Mouse (Mus musculus) cerebellum, adult 9-10 months (tissue): ENCODE results near the gene Akt1.

Source experiments
- DNase-seq: peaks from one replicate; pipeline ENCODE4 v3.0.0; 2022

Gene Akt1

DNA sequence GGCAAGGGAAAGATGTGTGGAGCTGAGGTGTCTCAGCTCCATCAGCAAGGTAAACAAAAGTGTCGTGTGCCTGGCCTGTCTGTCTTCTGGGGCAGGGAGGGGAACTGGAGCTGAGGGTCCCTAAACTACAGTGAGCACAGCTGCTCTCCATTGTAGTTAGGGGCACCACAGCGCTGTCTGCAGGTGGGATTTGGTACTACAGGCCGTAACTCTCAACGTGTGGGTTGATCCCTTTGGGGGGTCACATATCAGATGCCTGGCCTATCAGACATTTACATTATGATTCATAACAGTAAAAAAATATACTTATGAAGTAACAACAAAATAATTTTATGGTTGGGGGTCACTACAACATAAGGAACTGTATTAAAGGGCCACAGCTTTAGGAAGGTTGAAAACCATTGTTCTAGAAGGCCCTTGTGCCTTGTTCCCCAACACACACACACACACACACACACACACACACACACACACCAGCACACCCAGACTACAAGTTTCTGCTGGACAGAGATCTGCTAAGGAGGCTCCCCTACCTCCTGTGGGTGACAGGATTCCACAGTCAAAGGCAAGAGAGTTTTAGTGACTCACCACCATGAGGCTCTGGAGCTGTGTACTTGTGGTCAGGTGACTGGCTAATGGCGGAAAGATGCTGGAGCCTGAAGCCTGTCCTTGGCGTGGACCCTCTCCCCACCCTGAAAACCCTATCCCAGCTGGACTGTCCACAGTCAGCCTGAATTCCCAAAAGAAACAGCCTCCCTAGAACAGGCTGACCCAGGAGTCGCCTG, 47.4 kb downstream of the Akt1 start:
- DNase-seq, result no peak

DNA sequence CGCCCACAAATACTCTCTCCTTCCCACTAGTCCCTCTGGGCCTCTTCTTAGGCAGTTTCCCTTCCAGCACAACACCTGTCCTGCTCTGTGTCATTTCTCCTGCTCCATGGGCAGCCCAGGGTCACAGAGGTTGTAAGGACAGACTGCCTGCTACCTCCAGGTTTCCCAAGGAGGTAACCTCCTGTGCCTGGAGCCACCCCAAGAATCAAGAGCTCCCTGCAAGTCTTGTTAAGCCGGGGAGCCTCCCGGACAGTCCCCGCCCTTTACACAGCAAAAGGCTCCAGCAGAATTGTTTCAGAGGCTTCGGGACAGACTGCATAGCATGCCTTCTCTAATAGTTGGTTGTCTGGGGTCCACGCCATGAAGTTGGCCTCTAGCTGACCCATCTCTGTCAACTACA, 48.2 kb downstream of the Akt1 start:
- no peak for DNase-seq

DNA sequence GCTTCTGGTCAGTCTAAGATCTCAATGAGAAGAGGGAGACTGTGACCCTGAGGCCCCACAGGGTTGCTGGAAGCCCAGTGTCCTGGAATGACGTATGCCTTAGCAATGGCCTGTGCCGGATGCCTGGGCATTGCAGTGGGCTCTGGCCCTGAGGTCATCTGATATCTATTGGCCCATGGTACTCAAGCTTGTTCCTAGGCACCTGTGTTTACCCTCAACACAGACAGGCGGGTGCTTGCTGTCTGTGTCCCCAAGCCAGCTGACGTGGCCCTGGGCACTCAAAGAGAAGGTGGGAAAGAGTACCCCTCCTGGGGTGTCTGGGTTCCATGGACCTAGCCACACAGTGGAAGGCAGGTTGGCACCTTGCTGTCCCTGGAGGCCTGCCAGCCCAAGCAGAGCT, 49.0 kb downstream of the Akt1 start:
- DNase-seq, result no peak

DNA sequence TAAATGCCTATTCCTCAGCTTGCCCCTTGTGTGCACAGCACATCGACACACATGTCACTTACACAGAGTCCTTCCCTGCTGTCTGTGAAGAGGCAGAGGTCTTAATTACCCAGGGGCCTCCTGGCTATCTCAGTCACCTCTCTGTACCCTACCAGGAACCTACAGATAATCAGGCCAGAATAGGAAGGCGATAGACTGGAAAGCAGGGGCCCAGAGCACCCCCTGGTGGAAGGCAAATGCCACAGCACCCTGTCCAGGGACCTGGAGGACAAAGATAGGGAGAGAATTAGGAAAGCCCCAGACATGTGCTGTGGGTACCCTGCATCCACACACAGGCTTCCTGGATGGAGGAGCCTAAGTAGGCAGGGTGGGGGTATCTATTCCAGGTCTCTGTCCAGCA, 50.9 kb downstream of the Akt1 start:
- DNase-seq, result peak; percentile 73

DNA sequence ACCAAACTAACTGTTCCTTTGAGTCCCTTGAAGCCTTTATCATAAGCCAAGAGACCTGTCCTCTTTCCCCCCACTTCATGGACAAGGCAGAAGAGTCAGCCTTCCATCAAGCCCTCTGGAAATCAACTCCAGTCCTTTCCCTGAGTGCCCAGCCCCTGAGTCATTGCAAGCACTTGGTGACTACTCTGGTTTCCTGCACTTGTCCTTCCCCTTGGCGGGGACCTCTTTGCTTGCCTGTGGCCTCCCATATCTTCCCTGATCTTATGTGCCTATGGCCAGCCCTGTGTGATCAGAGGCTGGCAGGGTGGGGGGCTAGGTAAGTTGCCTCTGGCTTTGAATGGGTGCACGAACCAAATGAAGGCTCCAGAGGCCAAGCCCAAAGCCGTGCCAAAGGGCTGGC, 52.8 kb downstream of the Akt1 start:
- DNase-seq, result no peak

DNA sequence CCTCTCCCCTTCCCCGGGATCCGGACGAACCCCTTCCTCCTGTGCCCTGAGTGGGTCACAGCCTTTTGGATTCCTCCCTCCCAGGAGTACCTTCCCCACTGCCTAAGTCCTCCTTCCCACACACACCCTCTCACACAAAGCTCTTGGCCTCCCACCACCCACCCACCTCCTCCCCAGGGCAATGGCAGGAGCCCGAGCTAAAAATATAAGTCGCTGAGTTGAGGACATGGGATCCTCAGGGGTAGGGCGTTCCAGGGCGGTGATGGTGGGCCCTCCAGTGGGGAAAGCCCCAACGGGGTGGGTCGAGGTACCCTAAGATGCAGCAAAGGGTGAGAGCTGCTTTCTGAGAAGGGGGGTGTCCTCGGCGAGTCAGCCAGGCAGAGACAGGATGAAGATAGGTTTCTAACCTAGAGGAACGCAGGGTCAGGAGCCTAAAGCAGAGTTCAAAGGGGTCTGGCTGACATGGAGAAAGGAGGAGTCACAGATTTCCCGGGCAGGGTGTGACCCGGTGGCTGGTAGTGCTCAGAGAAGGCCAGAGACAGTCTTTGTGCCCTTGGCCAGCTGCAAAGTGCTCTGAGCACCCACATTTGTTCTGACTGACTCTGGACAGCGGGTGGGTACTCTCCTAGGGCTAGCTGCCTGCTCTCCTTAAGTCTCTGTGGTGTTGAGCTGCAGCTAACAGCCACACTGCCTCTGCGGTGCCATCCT, 54.2 kb downstream of the Akt1 start:
- no peak for DNase-seq

DNA sequence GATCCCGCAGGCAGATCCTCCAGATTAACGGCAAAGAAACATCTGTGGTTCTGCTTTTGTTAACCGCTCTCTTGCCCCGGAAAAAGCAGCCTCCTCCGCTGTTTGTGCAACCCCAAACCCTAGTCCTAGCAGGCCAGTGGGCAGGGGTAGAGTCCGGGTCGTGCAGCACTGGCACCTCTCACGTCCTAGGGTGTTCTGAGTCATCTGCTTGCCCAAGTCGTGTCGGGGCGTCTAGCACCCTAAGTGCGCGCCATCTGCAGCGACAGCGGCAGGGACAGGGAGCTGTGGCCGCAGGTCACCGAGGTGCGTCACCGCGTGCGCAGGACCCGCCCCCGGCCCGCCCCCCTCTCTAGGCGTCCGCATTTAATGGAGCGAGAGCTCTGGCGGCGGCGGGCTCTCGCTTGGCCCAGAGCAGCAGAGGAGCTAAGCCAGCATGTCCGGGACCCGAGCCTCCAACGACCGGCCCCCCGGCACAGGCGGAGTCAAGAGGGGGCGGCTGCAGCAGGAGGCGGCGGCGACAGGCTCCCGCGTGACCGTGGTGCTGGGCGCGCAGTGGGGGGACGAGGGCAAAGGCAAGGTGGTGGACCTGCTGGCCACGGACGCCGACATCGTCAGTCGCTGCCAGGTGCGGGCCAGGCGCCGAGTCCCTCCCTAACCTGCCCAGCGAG, 54.9 kb downstream of the Akt1 start, which contains the start of gene Adssl1:
Gene Adssl1 (plus strand): TSS at position 360 of the 668 bp plus-strand sequence.
- peak; percentile 50 for DNase-seq

DNA sequence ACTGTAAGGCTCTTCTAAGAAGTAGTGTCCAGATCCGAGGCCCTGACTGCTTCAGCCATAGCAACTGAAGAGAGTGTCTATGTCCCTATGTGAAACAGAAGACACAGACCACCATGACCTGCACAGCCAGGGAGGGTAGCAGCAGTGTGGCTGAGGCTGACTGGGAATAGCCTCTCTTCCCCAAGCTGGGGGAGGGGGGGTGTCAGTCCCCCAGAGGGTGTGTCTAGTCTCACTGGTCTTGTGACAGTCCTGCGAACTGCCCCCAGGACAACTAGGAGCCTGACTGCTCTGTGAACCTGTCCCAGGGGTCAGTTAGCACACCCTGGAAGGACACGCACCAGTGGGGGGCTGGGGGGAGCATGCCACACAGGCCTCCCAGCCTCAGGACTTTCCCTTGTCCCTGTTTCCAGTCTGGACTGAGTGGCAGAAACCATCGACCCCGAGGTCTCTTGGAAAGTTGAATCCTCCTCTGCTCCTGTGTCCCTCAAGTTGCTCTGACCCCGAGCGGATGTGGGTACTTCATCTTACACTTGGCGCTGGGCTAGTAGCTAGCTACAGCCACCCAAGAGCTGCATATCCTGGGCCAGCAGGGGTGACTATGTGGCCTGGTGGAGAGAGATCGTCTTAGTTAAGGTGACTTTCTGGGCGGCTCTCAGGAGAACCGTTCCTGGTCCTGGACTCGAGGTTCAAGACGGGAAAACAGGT, 55.6 kb downstream of the Akt1 start:
- DNase-seq, result no peak

DNA sequence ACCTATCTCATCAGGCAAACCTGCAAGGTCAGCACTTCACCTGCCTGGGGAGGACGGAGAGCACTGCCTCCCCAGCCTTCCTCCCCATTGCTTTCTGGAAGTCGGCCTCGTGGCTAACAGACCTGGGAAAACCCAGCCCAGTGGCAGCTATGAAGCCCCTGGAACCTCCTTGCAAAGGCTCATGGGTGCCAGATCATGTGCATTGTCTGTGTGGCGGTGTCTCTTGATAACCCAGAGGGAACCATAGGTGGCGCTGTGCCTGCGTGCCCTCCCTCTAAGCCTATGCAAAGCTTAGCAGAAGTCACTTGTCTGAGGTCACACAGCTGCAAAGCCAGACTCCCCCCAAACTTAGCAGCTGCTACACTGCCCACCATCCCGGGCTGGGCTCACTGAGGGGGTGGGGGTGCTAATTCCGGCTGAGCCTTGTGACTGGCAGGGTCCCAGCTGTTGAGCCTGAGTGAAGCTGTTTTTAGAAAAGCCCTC, 56.7 kb downstream of the Akt1 start:
- peak; percentile 48 for DNase-seq

DNA sequence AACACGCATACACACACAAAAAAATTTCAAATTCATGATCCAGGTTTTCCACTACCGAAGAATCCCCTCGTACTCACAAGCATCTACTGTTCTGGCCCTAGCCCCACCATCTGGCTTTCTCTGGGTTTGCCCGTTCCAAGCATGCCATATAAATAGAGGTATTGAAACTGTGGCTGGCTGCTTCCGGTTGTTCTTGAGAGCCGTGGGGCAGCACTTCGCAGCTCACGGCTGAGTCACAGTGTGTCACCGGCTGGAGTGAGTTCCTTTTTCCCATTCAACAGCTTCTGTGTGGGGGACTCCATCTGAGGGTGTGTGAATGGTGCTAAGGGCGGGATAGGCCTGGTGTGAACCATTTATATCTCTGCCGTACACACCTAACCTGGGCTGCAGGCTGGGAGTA, 57.5 kb downstream of the Akt1 start:
- DNase-seq, result no peak

DNA sequence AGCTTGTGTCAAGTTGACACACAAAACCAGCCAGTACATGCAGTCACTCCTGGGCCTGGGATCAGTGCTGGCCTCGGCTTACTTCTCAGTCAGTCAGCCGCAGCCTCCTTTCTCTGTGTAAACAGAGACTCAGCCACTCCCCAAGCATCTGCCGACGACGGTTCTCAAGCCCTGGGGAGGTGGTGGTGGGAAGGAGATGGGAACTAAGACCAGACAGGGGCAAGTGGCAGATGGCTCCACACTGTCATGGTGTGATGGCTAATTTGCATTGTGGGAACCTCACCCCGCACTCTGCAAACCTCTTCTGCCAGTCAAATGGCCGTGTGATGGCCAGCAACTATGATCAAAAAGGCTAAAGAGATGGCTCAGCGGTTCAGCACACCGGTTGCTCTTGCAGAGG, 58.0 kb downstream of the Akt1 start:
- no peak for DNase-seq

DNA sequence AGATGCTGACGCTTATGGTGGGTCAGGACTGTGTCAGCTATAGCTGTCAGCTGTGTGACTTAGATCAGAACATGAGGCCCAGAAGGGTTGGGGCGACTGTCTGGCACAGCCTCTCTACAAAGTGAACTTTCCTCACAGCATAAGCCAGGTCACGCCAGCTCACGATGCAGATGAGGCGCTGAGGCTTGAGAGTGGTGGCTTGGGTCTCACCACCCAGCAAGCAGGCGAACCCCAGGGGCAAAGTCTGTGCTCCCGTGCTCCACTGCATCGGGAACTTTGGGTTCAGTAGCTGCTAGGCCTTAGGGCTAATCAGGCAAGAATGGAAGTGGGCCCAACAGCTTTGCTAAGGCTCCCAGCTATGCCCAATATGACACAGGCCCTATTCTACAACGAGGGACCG, 65.7 kb downstream of the Akt1 start:
- no peak for DNase-seq

DNA sequence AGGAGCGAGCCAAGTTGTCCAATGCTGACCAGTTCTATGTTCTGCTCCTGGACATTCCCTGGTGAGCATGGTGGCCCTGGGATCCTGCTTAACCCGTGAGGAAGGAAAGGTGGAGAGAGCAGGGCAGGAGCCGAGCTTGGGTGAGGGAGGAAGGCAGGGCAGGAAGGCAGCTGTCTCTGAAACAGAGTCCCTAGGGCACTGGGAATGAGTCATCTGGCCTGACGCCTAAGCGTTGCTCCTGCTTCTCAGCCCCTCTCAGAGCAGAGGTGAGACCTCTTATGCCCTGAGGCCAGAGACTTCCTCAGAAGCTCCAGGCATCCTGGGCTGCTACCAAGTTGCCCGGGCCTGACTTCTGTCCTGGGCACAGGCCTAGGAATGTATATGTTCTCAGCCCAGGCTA, 67.7 kb downstream of the Akt1 start:
- DNase-seq, result no peak

DNA sequence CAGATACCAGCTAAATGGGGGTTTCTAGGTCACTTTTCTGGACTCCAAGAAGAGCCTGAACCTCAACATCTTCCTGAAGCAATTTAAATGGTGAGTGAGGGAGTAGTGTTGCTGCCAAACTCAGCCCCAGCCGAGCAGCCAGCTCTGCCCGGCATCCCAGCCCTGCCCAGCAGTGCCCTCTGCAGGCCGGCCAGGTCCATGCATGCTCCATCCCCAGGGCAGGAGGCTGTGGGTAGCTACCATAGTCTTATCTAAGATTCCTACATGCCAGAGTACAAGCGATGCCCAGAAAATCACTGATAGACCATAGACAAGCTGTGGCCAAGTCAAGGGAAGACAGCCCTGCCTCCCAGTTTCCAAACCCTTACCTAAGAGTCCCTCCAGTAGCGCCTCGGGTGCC, 68.9 kb downstream of the Akt1 start:
- peak; percentile 72 for DNase-seq

DNA sequence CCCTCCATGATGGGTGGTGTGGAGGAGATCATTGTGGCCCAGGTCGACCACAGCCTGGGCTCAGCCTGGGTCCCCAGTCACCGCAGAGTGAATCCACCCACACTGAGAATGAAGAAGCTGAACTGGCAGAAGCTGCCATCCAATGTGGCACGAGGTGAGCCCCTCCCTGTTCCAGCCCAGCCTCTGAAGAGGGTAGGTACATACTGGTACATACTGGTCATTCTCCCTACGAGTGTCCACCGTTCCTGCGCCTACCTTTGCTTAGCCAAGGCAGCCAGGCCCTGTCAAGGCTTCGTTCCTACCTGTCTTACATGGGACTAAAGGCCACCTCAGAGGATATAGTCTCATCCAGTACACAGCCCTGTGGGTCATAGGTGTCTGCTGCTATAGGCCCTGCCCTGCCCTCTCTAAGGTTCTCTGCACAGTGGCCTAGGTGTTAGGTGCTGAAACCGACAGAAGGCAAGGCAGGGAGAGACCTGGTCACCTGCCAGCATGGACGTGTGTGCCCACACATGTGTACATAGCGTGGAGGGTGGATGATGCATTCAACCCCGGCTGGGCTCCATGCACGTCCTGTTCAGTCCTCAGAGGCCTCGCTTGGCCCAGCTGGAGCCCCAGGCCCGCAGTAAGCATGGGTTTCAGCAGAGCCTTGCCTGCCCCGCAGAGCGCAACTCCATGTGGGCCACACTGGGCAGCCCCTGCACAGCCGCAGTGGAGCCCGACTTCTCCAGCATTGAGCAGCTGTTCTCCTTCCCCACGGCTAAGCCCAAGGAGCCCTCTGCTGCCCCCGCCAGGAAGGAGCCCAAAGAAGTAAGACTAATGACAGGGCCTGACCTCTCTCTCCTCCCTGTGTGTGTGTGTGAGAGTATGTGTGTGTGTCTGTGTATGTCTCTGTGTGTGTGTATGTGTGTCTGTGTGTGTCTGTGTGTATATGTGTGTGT, 69.7 kb downstream of the Akt1 start:
- DNase-seq, result no peak

DNA sequence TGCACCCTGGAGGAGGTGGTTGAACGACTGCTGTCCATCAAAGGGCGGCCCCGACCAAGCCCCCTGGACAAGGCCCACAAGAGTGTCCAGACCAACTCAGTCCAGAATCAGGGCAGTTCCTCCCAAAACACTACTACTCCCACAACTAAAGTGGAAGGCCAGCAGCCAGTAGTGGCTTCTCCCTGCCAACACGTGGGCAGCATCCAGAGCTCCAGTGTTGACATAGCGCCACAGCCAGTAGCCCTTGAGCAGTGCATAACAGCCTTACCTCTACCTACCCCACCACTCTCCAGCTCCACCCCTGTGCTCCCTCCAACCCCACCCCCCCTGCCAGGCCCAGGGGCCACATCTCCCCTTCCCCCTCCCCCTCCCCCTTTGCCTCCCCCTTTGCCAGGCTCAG, 70.7 kb downstream of the Akt1 start:
- DNase-seq, result no peak
